Mouse (Mus musculus) midbrain, embryonic 10.5 days (tissue): ENCODE results near the gene 4930404N11Rik. TPM values are rescaled to one million over a fixed set of nuclear protein-coding genes. Genes with fewer than 3 reads are reported as not detected.
A peak's percentile ranks its signal among the peaks of the same experiment; 100 is the strongest.

Source experiments
- DNase-seq: peaks from one replicate; pipeline ENCODE4 v3.0.0-alpha.2; 2017; ENCODE audit warnings: low spot score
- H3K27ac ChIP-seq: fragments of 300-500 bp; sonication (generic); replicated peaks from 2 replicates; pipeline ENCODE4 v1.5.1; 2016; ENCODE audit warnings: mild to moderate bottlenecking
- H3K27me3 ChIP-seq: fragments of 300-500 bp; sonication (generic); 2 replicates; pipeline ENCODE4 v1.6.1; 2016; ENCODE audit warnings: low read depth, mild to moderate bottlenecking; ENCODE audit not compliant: poor library complexity, severe bottlenecking
- H3K36me3 ChIP-seq: fragments of 300-500 bp; sonication (generic); 2 replicates; pipeline ENCODE4 v1.6.1; 2016; ENCODE audit warnings: mild to moderate bottlenecking, moderate library complexity
- H3K4me1 ChIP-seq: fragments of 300-500 bp; sonication (generic); 2 replicates; pipeline ENCODE4 v1.6.1; 2016
- H3K4me3 ChIP-seq: fragments of 300-500 bp; sonication (generic); 2 replicates; pipeline ENCODE4 v1.5.1; 2016; ENCODE audit warnings: mild to moderate bottlenecking, moderate library complexity
- H3K9me3 ChIP-seq: fragments of 300-500 bp; sonication (generic); replicated peaks from 2 replicates; pipeline ENCODE4 v1.6.1; 2016; ENCODE audit warnings: mild to moderate bottlenecking
- WGBS: fragments of 180-500 bp; shearing (Covaris S2); methylation state at CpG from one replicate; pipeline ENCODE4 v1.1.7; 2016; 5-methylcytosine and 5-hydroxymethylcytosine counted together
- polyA plus RNA-seq: library from polyadenylated mRNA; unstranded; fragments of >200 nt; fragmentation: Nextera tagmentation; extraction: Ambion mirVana; gene quantifications from 2 replicates; pipeline ENCODE4 v1.2.1, GENCODE M21; 2016

The 4930404N11Rik gene
- polyA plus RNA-seq, 1 experiment from 2014 or later: 0.38 TPM

- H3K9me3 ChIP-seq: no peaks in the 10 kb centered on the region
- H3K36me3 ChIP-seq: peaks cover 64% of the 10 kb centered on the region
- H3K27me3 ChIP-seq: no peaks in the 10 kb centered on the region
- DNase-seq: no peak
- H3K27ac ChIP-seq: no peak overlapping the region
- WGBS: 93% methylated on average over 10 of the region's 10 CpGs
- H3K4me3 ChIP-seq: peak overlapping the region; percentile 20; the same call in 1 of the 2 replicates
- peaks cover 47% of the 10 kb centered on the region for H3K4me1 ChIP-seq
These were observed 9.7 kb upstream of the 4930404N11Rik start for GRCm38 (mm10) chr10:81375322-81375721.

- 84% methylated on average over 6 of the region's 6 CpGs for WGBS
These were observed 1.5 kb upstream of the 4930404N11Rik start for GRCm38 (mm10) chr10:81367207-81367495.

GRCm38 (mm10) chr10:81366477-81367206 lies 1.0 kb upstream of the 4930404N11Rik start:
- no peak for DNase-seq
- Histone ChIP-seq H3K4me3 (peak overlapping the region; percentile 52; the same call in 1 of the 2 replicates), H3K27me3 (peaks cover 33% of the 10 kb centered on the region), H3K9me3 (no peaks in the 10 kb centered on the region), H3K27ac (peak overlapping the region; percentile 78), H3K36me3 (peaks cover 68% of the 10 kb centered on the region), H3K4me1 (peaks cover 65% of the 10 kb centered on the region)
- WGBS: 81% methylated on average over 6 of the region's 6 CpGs

More at GRCm38 (mm10) chr10:81367207-81367495, 1.5 kb upstream of the 4930404N11Rik start:
- H3K4me1 ChIP-seq: peaks cover 64% of the 10 kb centered on the region
- H3K9me3 ChIP-seq: no peaks in the 10 kb centered on the region
- H3K27me3 ChIP-seq: peaks cover 29% of the 10 kb centered on the region
- 0 out of 2 replicates have a peak overlapping the region, but pooled peaks have one; percentile 78 for H3K27ac ChIP-seq
- no peak for DNase-seq
- H3K36me3 ChIP-seq: peaks cover 68% of the 10 kb centered on the region
- no peak overlapping the region for H3K4me3 ChIP-seq

GRCm38 (mm10) chr10:81365073-81365472 lies 543 bp downstream of the 4930404N11Rik start:
- Histone ChIP-seq H3K27ac (peak overlapping the region; percentile 78), H3K9me3 (no peaks in the 10 kb centered on the region), H3K4me1 (peaks cover 80% of the 10 kb centered on the region), H3K36me3 (peaks cover 59% of the 10 kb centered on the region), H3K27me3 (peaks cover 33% of the 10 kb centered on the region), H3K4me3 (peak overlapping the region; percentile 52)
- DNase-seq: no peak
- WGBS: 37% methylated on average over 4 of the region's 4 CpGs

- peak; percentile 40 for DNase-seq
- peaks cover 55% of the 10 kb centered on the region for H3K36me3 ChIP-seq
- H3K9me3 ChIP-seq: no peaks in the 10 kb centered on the region
- peaks cover 33% of the 10 kb centered on the region for H3K27me3 ChIP-seq
- H3K4me3 ChIP-seq: peak overlapping the region; percentile 52
- peaks cover 85% of the 10 kb centered on the region for H3K4me1 ChIP-seq
- 9% methylated on average over 28 of the region's 28 CpGs for WGBS
- H3K27ac ChIP-seq: peak overlapping the region; percentile 78
These were observed 950 bp downstream of the 4930404N11Rik start for GRCm38 (mm10) chr10:81364666-81365065.

- peaks cover 45% of the 10 kb centered on the region for H3K36me3 ChIP-seq
- peaks cover 94% of the 10 kb centered on the region for H3K4me1 ChIP-seq
These were observed 1.9 kb downstream of the 4930404N11Rik start for GRCm38 (mm10) chr10:81363436-81364346.

GRCm38 (mm10) chr10:81362336-81362949 lies 3.2 kb downstream of the 4930404N11Rik start:
- Histone ChIP-seq H3K4me3 (0 out of 2 replicates have a peak overlapping the region, but pooled peaks have one; percentile 52), H3K36me3 (peaks cover 32% of the 10 kb centered on the region), H3K9me3 (no peaks in the 10 kb centered on the region), H3K27ac (peak overlapping the region; percentile 78), H3K4me1 (peaks cover 100% of the 10 kb centered on the region), H3K27me3 (peaks cover 52% of the 10 kb centered on the region)
- DNase-seq: no peak
- WGBS: 71% methylated on average over 12 of the region's 12 CpGs

More at GRCm38 (mm10) chr10:81363436-81364346, 1.9 kb downstream of the 4930404N11Rik start:
- Histone ChIP-seq H3K27ac (peak overlapping the region; percentile 78), H3K9me3 (no peaks in the 10 kb centered on the region), H3K4me3 (peak overlapping the region; percentile 52), H3K27me3 (peaks cover 40% of the 10 kb centered on the region)
- whole genome bisulfite sequencing: 11% methylated on average over 54 of the region's 54 CpGs
- DNase-seq: peak; percentile 47

- 71% methylated on average over 8 of the region's 8 CpGs for WGBS
- H3K27me3 ChIP-seq: peaks cover 64% of the 10 kb centered on the region
- no peak overlapping the region for H3K4me3 ChIP-seq
- H3K36me3 ChIP-seq: peaks cover 19% of the 10 kb centered on the region
- H3K27ac ChIP-seq: no peak overlapping the region
- H3K4me1 ChIP-seq: peaks cover 94% of the 10 kb centered on the region
- DNase-seq: no peak
- no peaks in the 10 kb centered on the region for H3K9me3 ChIP-seq
These were observed 4.9 kb downstream of the 4930404N11Rik start for GRCm38 (mm10) chr10:81360721-81361120.

GRCm38 (mm10) chr10:81358841-81359240 lies 6.8 kb downstream of the 4930404N11Rik start:
- no peaks in the 10 kb centered on the region for H3K9me3 ChIP-seq
- H3K27me3 ChIP-seq: peaks cover 64% of the 10 kb centered on the region
- peak overlapping the region; percentile 25; the same call in 1 of the 2 replicates for H3K27ac ChIP-seq
- peaks cover 88% of the 10 kb centered on the region for H3K4me1 ChIP-seq
- H3K4me3 ChIP-seq: peak overlapping the region; percentile 78
- WGBS: 56% methylated on average over 1 of the region's 1 CpGs
- H3K36me3 ChIP-seq: peaks cover 19% of the 10 kb centered on the region
- DNase-seq: no peak

GRCm38 (mm10) chr10:81358209-81358608 lies 7.4 kb downstream of the 4930404N11Rik start:
- Histone ChIP-seq H3K4me3 (peak overlapping the region; percentile 78), H3K27ac (peak overlapping the region; percentile 84), H3K9me3 (no peaks in the 10 kb centered on the region), H3K36me3 (peaks cover 19% of the 10 kb centered on the region), H3K4me1 (peaks cover 81% of the 10 kb centered on the region), H3K27me3 (peaks cover 58% of the 10 kb centered on the region)
- no peak for DNase-seq
- WGBS: 24% methylated on average over 4 of the region's 4 CpGs

GRCm38 (mm10) chr10:81356991-81357844 lies 8.4 kb downstream of the 4930404N11Rik start, which contains the start of gene Mfsd12:
Gene Mfsd12, plus strand, starts transcription at chr10:81357491.
- Histone ChIP-seq H3K4me1 (peaks cover 72% of the 10 kb centered on the region), H3K36me3 (peaks cover 12% of the 10 kb centered on the region), H3K4me3 (peak within 1 kb of the TSS; percentile 78), H3K27ac (peak within 1 kb of the TSS; percentile 84), H3K9me3 (no peaks in the 10 kb centered on the region), H3K27me3 (peaks cover 48% of the 10 kb centered on the region)
- peak; percentile 87 for DNase-seq
- WGBS: 2% methylated on average over 79 of the region's 79 CpGs
